Mouse (Mus musculus) heart, adult 9 months (tissue): ENCODE results near the gene Lrp10.

Experiments
- DNase-seq, 2 experiments: peaks; one replicate each; pipeline ENCODE4 v3.0.0; 2022; ENCODE audit warnings: low spot score in 2 of 2

Gene Lrp10

DNA sequence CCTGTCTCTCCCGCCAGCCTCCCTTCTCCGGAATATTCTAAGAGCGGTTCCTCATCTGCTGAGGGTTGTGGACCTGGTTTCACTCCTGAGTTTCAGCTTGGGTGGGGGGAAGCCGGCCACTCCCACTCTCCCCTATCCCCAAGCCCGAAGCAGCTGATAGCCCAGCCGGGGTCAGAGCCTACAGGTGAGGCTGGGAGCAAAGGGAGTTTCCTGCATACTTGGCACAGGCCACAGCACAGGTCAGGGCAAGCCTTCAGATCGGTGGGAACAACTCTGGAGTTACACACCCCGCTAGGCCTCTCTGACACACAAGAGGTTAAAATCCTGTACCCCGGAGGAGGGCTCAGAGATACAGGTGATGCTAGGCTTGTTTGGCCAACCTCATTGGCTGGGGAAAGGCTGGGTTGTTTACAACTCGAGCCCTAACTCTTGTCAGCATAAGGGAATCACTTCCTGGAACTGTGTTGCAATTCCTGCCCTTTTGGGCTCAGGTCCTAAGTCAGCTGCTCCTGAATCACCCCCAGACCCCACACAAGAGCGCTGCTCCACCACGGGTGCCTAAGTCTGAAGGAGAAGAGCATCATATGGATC, 29.9 kb upstream of the Lrp10 start:
- no peak for DNase-seq

GRCm38 (mm10) chr14:54435194-54435918, 28.6 kb upstream of the Lrp10 start:
- no peak for DNase-seq

DNA sequence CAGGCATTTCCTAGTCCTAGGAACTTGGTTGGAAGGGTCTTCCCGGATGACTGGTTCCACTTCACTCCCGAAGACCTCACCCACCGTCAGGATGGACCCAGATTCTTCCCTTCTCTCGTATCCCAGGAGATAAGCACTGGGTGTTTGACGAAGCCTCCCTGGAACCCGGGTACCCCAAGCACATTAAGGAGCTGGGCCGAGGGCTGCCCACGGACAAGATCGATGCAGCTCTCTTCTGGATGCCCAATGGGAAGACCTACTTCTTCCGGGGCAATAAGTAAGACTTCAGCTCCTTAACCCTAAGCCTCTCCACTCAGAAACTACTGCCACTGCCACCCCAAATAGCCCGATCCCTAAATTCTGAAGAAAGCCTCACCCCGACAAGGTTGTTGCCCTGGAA, 24.8 kb upstream of the Lrp10 start:
- no peak for DNase-seq

GRCm38 (mm10) chr14:54439610-54440009, 24.3 kb upstream of the Lrp10 start:
- no peak for DNase-seq

DNA sequence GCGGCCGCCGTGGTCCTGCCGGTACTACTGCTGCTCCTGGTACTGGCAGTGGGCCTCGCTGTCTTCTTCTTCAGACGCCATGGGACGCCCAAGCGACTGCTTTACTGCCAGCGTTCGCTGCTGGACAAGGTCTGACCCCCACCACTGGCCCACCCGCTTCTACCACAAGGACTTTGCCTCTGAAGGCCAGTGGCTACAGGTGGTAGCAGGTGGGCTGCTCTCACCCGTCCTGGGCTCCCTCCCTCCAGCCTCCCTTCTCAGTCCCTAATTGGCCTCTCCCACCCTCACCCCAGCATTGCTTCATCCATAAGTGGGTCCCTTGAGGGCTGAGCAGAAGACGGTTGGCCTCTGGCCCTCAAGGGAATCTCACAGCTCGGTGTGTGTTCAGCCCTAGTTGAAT, 23.4 kb upstream of the Lrp10 start:
- no peak for DNase-seq

DNA sequence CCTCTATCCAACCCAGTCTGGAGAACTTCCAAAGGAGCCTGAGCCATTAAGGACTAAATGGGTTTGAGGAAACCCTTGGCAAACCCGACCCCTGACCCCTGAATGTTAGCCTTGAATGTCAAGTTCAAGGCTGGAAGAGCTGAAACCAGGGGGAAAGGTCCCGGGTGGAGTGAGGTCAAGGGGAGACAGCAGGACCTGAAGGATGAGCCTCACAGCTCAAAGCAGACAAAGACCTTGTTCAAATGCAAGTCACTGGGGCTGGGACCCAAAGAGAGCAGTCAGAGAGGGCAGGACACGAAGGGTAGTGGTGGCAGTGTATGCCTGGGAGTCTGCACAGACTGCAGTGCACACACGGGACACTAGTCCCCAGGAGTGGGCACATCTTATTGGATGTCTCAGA, 22.6 kb upstream of the Lrp10 start:
- DNase-seq = no peak

DNA sequence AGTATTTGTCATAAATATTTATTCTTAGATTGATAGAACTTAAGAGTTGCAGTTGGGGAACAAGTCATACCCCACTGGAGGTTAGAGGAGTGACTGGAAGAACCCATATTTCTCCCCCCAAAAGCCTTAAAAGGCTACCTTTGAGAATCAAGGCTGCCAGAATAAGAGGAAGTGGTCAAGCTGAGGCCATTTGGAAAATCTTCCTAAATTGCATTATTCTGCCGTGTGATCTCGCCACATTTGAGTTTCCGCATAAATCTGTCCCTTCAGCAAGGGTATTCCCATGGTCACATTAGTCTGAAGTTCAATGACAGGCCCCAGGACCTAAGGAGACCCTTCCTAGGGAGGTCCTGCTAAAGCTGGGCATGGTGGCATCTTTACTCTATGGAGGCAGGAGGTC, 21.4 kb upstream of the Lrp10 start:
- DNase-seq = no peak

- DNase-seq = peak; percentile 50 to 60
These were observed 20.7 kb upstream of the Lrp10 start for GRCm38 (mm10) chr14:54443196-54443595.

GRCm38 (mm10) chr14:54443712-54444618, 20.0 kb upstream of the Lrp10 start:
- peak; percentile 83 to 86 for DNase-seq

DNA sequence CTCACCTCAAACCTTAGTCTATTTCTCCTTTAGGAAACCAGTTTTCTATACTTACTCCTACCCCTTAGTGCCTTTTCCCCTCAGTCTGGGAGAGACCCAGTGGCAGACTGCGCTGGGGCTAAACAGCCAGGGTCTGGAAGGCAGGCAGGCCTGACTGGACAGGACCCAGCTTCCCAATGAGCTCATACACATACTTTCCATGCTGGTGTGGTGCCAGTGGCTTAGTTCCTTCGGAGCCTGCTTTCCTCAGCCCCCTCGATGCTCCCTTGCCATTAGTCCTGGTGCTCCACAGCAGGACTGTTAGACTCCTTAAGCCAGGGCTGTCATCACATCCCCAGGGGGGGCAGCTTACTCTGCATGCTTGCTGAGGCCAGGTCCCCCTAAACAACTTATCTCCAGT, 18.5 kb upstream of the Lrp10 start:
- DNase-seq = no peak

DNA sequence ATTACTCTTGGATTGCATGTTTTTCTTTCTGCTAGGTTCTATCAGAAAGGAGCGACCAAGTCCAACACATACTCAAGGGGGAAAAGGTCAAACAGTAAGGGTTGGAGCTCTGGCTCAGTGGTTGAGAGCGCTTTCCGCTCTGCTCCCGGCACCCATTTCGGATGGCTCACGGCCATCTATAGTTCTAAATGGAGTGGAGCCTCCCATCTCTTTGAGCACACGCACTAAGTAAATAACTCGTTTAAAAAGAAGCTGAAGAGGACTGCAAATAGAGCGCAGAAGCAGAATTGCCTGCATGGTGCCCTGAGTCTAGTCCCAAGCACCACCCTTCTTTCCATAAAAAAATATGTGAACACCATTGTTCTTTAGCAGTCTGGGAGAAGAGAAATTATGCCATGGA, 10.4 kb upstream of the Lrp10 start:
- DNase-seq = no peak

DNA sequence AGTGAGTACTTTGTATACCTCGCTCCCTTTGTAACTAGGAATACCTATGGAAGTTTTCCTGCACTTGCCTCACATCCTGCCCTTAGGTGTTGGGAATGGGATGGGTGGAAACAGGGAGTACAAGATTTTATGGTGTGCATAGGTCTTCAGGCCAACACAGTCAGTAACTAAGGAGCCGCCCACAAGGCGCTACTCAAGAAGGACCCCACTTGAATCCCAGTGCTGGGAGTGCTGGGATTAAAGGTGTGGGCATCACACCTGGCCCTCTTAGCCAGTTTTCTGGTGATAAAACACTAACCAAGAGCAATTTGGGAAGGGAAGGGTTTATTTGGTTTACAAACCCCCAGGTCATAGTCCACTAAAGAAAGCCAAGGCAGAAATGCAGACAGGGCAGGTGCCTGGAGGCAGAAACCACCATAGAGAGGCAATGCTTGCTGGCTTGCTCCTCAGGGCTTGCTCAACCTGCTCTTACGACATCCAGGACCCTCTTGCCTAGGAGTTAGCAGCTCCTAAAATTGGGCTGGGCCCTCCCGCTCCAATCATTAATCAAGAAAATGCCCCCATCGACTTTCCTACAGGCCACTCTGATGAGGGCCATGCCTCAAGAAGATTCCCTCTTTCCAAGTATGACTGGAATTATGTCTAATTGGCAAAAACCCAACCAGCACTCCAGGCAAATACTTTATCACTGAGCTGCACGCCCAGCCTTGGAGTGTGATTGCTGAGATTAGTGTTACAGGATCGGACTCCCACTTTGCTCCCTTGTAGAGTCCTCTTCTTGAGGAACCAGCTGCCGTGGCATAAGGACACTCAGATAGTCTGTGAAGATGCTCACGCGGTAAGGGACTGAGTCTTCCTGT, 9.0 kb upstream of the Lrp10 start:
- DNase-seq = no peak

GRCm38 (mm10) chr14:54457907-54458569, 5.9 kb upstream of the Lrp10 start:
- no peak for DNase-seq

DNA sequence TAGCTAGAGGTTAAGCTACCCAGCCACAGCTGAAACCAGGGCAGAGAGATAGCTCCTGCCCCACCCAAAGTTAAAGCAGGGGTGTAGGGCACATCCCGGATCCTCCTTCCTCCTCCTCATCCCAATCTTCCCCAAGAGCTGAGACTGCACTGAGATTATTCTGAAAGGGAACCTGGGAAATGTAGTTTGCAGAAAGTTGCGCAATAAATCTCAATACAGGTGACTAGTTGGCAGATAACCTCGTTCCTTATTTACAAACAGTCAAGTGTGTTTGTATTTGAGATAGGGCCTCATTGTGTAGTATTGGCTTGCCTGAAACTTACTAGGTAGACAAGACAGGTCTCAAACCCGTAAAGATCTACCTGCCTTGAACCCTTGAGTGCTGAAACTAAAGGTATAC, 1.8 kb upstream of the Lrp10 start:
- DNase-seq = no peak

- DNase-seq = no peak
These were observed 604 bp upstream of the Lrp10 start for GRCm38 (mm10) chr14:54463108-54463958.

DNA sequence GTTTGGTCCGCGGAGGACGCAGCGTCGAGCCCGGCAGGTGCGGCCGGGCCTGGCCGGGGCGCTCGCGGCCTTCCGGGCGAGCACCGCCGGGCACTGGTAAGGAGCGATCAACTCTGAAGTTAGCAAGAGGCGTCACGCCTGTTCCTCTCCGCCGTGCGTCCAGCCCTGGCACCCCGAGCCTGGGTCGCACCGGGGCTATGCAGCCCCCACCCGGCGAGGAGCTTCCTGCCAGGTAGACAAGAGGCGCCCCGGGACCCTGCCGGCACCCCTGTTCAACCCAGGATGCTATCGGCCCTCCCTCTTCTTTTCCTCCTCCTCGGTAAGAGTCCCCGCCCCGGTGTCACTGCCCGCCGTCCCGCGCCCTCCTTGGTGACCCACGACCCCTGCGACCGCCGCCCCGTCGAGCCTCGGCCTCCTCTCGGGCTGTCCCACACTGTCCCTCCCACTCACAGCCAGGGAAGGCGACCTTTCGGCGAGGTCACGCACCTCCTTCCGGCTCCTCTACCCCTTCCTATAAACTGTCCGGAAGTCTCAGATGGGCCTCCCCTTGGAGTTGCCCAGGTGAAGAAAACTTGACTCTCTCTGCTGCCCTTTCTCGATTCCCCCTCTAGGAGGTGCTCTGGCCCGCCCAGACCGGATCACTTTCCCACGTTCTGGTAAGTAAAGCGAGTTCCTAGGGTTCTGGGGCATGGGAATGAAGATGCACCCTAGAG, 512 bp downstream of the Lrp10 start:
- DNase-seq = peak; percentile 68 to 70

DNA sequence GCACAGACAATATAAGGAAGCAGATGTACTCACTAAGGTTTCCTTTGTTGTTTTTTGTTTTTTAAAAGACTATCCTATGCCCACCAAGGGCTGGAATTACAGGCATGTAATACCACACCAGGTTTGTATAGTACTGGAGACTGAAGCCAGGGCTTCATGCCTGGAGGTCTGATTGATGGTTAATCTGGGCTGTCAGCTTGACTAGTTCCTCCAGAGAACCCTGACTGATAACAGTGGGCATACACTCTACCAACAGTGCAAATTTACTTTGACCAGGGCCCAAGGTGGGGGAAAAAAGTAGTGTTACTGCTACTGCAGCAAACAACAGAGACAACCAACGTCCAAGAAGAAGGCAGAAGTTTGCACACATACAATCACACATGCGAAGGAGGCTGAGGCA, 7.5 kb downstream of the Lrp10 start:
- DNase-seq = no peak

- DNase-seq = no peak
These were observed 8.7 kb downstream of the Lrp10 start for GRCm38 (mm10) chr14:54472671-54473070.

DNA sequence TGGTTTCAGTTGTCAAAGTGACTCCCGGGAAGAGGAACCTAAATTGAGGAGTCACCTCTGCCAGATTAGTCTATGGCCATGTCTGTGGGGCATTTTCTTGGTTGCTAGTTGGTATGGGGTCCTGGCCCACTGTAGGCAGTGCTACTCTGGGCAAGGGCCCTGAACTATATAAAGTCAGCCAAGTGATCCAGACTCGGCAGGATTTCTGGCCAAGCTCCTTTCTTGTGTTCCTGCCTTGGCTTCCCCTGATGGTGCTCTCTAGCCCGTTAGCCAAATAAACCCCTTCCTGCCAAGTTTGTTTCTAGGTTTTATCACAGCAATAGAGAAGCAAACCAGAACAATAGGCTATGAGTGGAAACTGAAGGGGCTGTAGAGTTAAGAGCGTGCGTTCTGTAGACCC, 10.8 kb downstream of the Lrp10 start:
- no peak for DNase-seq
